Mouse (Mus musculus) neural tube, embryonic 14.5 days (tissue): ENCODE measurements around the gene Gse1. TPM values are rescaled to one million over a fixed set of nuclear protein-coding genes. Genes with fewer than 3 reads are reported as not detected.
A peak's percentile ranks its signal among the peaks of the same experiment; 100 is the strongest.

Source experiments
- ATAC-seq: fragments of 200-750 bp; cut with Nextera tagmentation; 2 replicates; pipeline ENCODE4 v1.8.0; 2017; ENCODE audit warnings: low read depth, mild to moderate bottlenecking, moderate TSS enrichment, moderate library complexity
- H3K27ac ChIP-seq: fragments of 300-500 bp; sonication (generic); 2 replicates; pipeline ENCODE4 v1.5.1; 2014; ENCODE audit warnings: low read depth, mild to moderate bottlenecking, control low read depth, low read length, moderate library complexity, mixed read lengths
- H3K27me3 ChIP-seq: fragments of 300-500 bp; sonication (generic); 2 replicates; pipeline ENCODE4 v1.6.1; 2014; ENCODE audit warnings: low read length; ENCODE audit not compliant: control insufficient read depth, insufficient read depth
- H3K36me3 ChIP-seq: fragments of 300-500 bp; sonication (generic); 2 replicates; pipeline ENCODE4 v1.6.1; 2014; ENCODE audit warnings: low read length, mixed read lengths; ENCODE audit not compliant: control insufficient read depth, insufficient read depth
- H3K4me1 ChIP-seq: fragments of 300-500 bp; sonication (generic); 2 replicates; pipeline ENCODE4 v1.6.1; 2014; ENCODE audit warnings: low read length; ENCODE audit not compliant: control insufficient read depth, insufficient read depth
- H3K4me2 ChIP-seq: fragments of 300-500 bp; sonication (generic); 2 replicates; pipeline ENCODE4 v1.6.1; 2014; ENCODE audit warnings: mild to moderate bottlenecking, low read depth, low read length, control low read depth
- H3K4me3 ChIP-seq: fragments of 300-500 bp; sonication (generic); 2 replicates; pipeline ENCODE4 v1.5.1; 2014; ENCODE audit warnings: low read depth, low read length, control low read depth, mixed read lengths
- H3K9ac ChIP-seq: fragments of 300-500 bp; sonication (generic); replicated peaks from 2 replicates; pipeline ENCODE4 v1.6.1; 2014; ENCODE audit warnings: low read depth, mild to moderate bottlenecking, control low read depth, low read length, mixed read lengths
- H3K9me3 ChIP-seq: fragments of 300-500 bp; sonication (generic); 2 replicates; pipeline ENCODE4 v1.6.1; 2016; ENCODE audit warnings: low read length; ENCODE audit not compliant: control insufficient read depth
- whole genome bisulfite sequencing: fragments of 180-500 bp; shearing (Covaris S2); extraction: QIAGEN DNeasy Blood & Tissue Kit; methylation state at CpG from one replicate; pipeline ENCODE4 v1.1.7; 2014; 5-methylcytosine and 5-hydroxymethylcytosine counted together
- polyA plus RNA-seq: library from polyadenylated mRNA; unstranded; fragments of >200 nt; fragmentation: Nextera tagmentation; extraction: Ambion mirVana; gene quantifications from 2 replicates; pipeline ENCODE4 v1.2.1, GENCODE M21; 2014

Gene Gse1
- polyA plus RNA-seq, 1 experiment from 2014 or later = 23.3 TPM

- H3K4me1 ChIP-seq = peaks cover 78% of the 10 kb centered on the region
- peak overlapping the region; percentile 94 for H3K4me2 ChIP-seq
- 0 out of 2 replicates have a peak overlapping the region, but pooled peaks have one; percentile 22 for H3K9ac ChIP-seq
- no peak overlapping the region; the same call in 1 of the 2 replicates for H3K27ac ChIP-seq
- H3K9me3 ChIP-seq = no peaks in the 10 kb centered on the region
- H3K27me3 ChIP-seq = no peaks in the 10 kb centered on the region
- H3K36me3 ChIP-seq = no peaks in the 10 kb centered on the region
- 35% methylated on average over 16 of the region's 16 CpGs for WGBS
- peak overlapping the region; percentile 6; the same call in 1 of the 2 replicates for H3K4me3 ChIP-seq
- ATAC-seq = no peak
Observed at GRCm38 (mm10) chr8:120493508-120494464, 265.5 kb downstream of the Gse1 start.

GRCm38 (mm10) chr8:120494903-120495302 lies 266.6 kb downstream of the Gse1 start:
- peak overlapping the region; percentile 47 for H3K9ac ChIP-seq
- H3K27ac ChIP-seq = peak overlapping the region; percentile 60; the same call in 1 of the 2 replicates
- no peaks in the 10 kb centered on the region for H3K36me3 ChIP-seq
- peak overlapping the region; percentile 13; the same call in 1 of the 2 replicates for H3K4me3 ChIP-seq
- H3K4me1 ChIP-seq = peaks cover 84% of the 10 kb centered on the region
- H3K9me3 ChIP-seq = no peaks in the 10 kb centered on the region
- 13% methylated on average over 13 of the region's 15 CpGs for WGBS
- peak overlapping the region; percentile 94 for H3K4me2 ChIP-seq
- ATAC-seq = no peak
- H3K27me3 ChIP-seq = no peaks in the 10 kb centered on the region

GRCm38 (mm10) chr8:120495461-120495860 lies 267.2 kb downstream of the Gse1 start:
- WGBS = 56% methylated on average over 5 of the region's 5 CpGs
- no peak overlapping the region for H3K27ac ChIP-seq
- no peak overlapping the region for H3K9ac ChIP-seq
- H3K27me3 ChIP-seq = no peaks in the 10 kb centered on the region
- no peak for ATAC-seq
- peaks cover 80% of the 10 kb centered on the region for H3K4me1 ChIP-seq
- H3K9me3 ChIP-seq = no peaks in the 10 kb centered on the region
- H3K4me3 ChIP-seq = no peak overlapping the region
- H3K36me3 ChIP-seq = no peaks in the 10 kb centered on the region
- 0 out of 2 replicates have a peak overlapping the region, but pooled peaks have one; percentile 94 for H3K4me2 ChIP-seq

GRCm38 (mm10) chr8:120496478-120496877 lies 268.2 kb downstream of the Gse1 start:
- Histone ChIP-seq H3K36me3 (no peaks in the 10 kb centered on the region), H3K9me3 (no peaks in the 10 kb centered on the region), H3K4me3 (no peak overlapping the region), H3K4me2 (no peak overlapping the region), H3K27me3 (no peaks in the 10 kb centered on the region), H3K4me1 (peaks cover 80% of the 10 kb centered on the region), H3K9ac (no peak overlapping the region), H3K27ac (no peak overlapping the region)
- WGBS = 96% methylated on average over 15 of the region's 15 CpGs
- ATAC-seq = no peak

GRCm38 (mm10) chr8:120497503-120497946 lies 269.3 kb downstream of the Gse1 start:
- 5% methylated on average over 11 of the region's 11 CpGs for WGBS
- Histone ChIP-seq H3K9ac (0 out of 2 replicates have a peak overlapping the region, but pooled peaks have one; percentile 29), H3K4me3 (no peak overlapping the region), H3K4me1 (peaks cover 71% of the 10 kb centered on the region), H3K9me3 (no peaks in the 10 kb centered on the region), H3K27ac (peak overlapping the region; percentile 46; the same call in 1 of the 2 replicates), H3K4me2 (peak overlapping the region; percentile 30; the same call in 1 of the 2 replicates), H3K36me3 (no peaks in the 10 kb centered on the region), H3K27me3 (no peaks in the 10 kb centered on the region)
- ATAC-seq = no peak

GRCm38 (mm10) chr8:120498349-120498831 lies 270.1 kb downstream of the Gse1 start:
- no peaks in the 10 kb centered on the region for H3K9me3 ChIP-seq
- H3K27me3 ChIP-seq = no peaks in the 10 kb centered on the region
- 26% methylated on average over 4 of the region's 4 CpGs for WGBS
- ATAC-seq = no peak
- H3K36me3 ChIP-seq = no peaks in the 10 kb centered on the region
- peak overlapping the region; percentile 30; the same call in 1 of the 2 replicates for H3K4me2 ChIP-seq
- H3K4me3 ChIP-seq = no peak overlapping the region
- peak overlapping the region; percentile 46 for H3K27ac ChIP-seq
- H3K9ac ChIP-seq = peak overlapping the region; percentile 29
- peaks cover 63% of the 10 kb centered on the region for H3K4me1 ChIP-seq

- peak; percentile 45; the same call in 1 of the 2 replicates for ATAC-seq
- H3K4me1 ChIP-seq = peaks cover 63% of the 10 kb centered on the region
- 0 out of 2 replicates have a peak overlapping the region, but pooled peaks have one; percentile 39 for H3K9ac ChIP-seq
- peak overlapping the region; percentile 46; the same call in 1 of the 2 replicates for H3K27ac ChIP-seq
- 16% methylated on average over 9 of the region's 9 CpGs for WGBS
- no peaks in the 10 kb centered on the region for H3K36me3 ChIP-seq
- H3K4me3 ChIP-seq = no peak overlapping the region
- no peaks in the 10 kb centered on the region for H3K9me3 ChIP-seq
- H3K27me3 ChIP-seq = no peaks in the 10 kb centered on the region
- H3K4me2 ChIP-seq = peak overlapping the region; percentile 30; the same call in 1 of the 2 replicates
Observed at GRCm38 (mm10) chr8:120498926-120499605, 270.8 kb downstream of the Gse1 start.

GRCm38 (mm10) chr8:120500701-120501261 lies 272.5 kb downstream of the Gse1 start:
- H3K9me3 ChIP-seq = no peaks in the 10 kb centered on the region
- H3K27me3 ChIP-seq = no peaks in the 10 kb centered on the region
- ATAC-seq = no peak
- peaks cover 64% of the 10 kb centered on the region for H3K4me1 ChIP-seq
- no peak overlapping the region for H3K9ac ChIP-seq
- no peak overlapping the region for H3K27ac ChIP-seq
- H3K36me3 ChIP-seq = no peaks in the 10 kb centered on the region
- H3K4me2 ChIP-seq = no peak overlapping the region
- H3K4me3 ChIP-seq = no peak overlapping the region
- WGBS = 80% methylated on average over 8 of the region's 8 CpGs
